Mouse (Mus musculus) pancreas, adult 10 weeks (tissue): ENCODE data around the gene Vmn1r206. TPM values are rescaled to one million over a fixed set of nuclear protein-coding genes. Genes with fewer than 3 reads are reported as not detected.

ENCODE experiments used
- polyA plus RNA-seq: library from polyadenylated mRNA; stranded (reverse); fragments of 350-450 nt; fragmentation: Illumina TruSeq; extraction: RNeasy Lipid Tissue Mini Kit (QIAGEN cat#74804); gene quantifications from one replicate; pipeline ENCODE4 v1.2.3, GENCODE M21; 2015; ENCODE audit warnings: low read depth, low replicate concordance; ENCODE audit not compliant: insufficient read depth

Gene Vmn1r206
- polyA plus RNA-seq: not detected

GRCm38 (mm10) chr13:22624151-22624550 lies at the start of gene Vmn1r206:
Gene Vmn1r206 (minus strand): TSS chr13:22624251.

DNA sequence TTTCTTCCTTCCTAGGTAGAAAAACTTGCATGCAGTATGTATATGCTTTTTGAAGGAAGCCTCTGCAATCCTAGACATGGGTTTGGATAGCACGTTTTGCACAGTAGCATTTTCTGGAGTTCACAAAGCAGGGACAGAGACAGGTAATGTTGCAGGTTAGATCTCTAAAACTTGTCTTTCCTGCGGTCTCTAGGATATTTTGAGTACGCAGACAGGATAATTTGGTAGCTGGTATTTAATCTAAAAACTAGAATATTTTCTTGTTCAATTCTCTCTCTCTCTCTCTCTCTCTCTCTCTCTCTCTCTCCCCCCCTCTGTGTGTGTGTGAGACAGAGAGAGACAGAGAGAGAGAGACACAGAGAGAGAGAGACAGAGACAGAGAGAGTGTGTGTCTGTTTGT lies 31.2 kb downstream of the Vmn1r206 start, which contains the start of gene Vmn1r205:
Gene Vmn1r205, minus strand, starts transcription at position 101 of the 400 bp plus-strand sequence.

Other genes starting within 250 kb of the Vmn1r206 start
- gene Vmn1r199, start 244.4 kb downstream of the Vmn1r206 start, polyA plus RNA-seq: not detected
- not detected for gene Vmn1r200, start 233.9 kb downstream of the Vmn1r206 start, polyA plus RNA-seq
- not detected for gene Vmn1r201, start 152.3 kb downstream of the Vmn1r206 start, polyA plus RNA-seq
- gene Vmn1r202, start 118.9 kb downstream of the Vmn1r206 start, polyA plus RNA-seq: not detected
- gene Vmn1r203, start 106.1 kb downstream of the Vmn1r206 start, polyA plus RNA-seq: not detected
- gene Vmn1r204, start 71.1 kb downstream of the Vmn1r206 start, polyA plus RNA-seq: not detected
- gene Vmn1r205, start 31.3 kb downstream of the Vmn1r206 start, polyA plus RNA-seq: not detected
- gene Vmn1r207-ps, start 105.4 kb upstream of the Vmn1r206 start, polyA plus RNA-seq: not detected
- not detected for gene Vmn1r208, start 153.1 kb upstream of the Vmn1r206 start, polyA plus RNA-seq
- gene Vmn1r209, start 185.4 kb upstream of the Vmn1r206 start, polyA plus RNA-seq: not detected
- not detected for gene Vmn1r210, start 207.1 kb upstream of the Vmn1r206 start, polyA plus RNA-seq
- not detected for gene Vmn1r211, start 233.3 kb upstream of the Vmn1r206 start, polyA plus RNA-seq